Mouse (Mus musculus) CH12.LX (cell line): ENCODE results near the gene Reg2.

Experiments used
- CHD1 ChIP-seq: IDR thresholded peaks from 2 replicates; pipeline ENCODE4 v1.6.1; 2012; ENCODE audit warnings: low read depth, low read length, improper control_type of control experiment, inconsistent platforms
- CTCF ChIP-seq, 2 experiments: IDR thresholded peaks in 1 of 2; conservative IDR thresholded peaks in 1 of 2; 2 replicates each; pipeline ENCODE4 v1.5.1; 2011 to 2012; ENCODE audit warnings: low read depth in 2 of 2, low read length in 2 of 2, improper control_type of control experiment in 1 of 2, inconsistent platforms in 1 of 2, mild to moderate bottlenecking in 1 of 2, moderate library complexity in 1 of 2
- NELFE ChIP-seq: IDR thresholded peaks from 2 replicates; pipeline ENCODE4 v1.6.1; 2011; ENCODE audit warnings: low read depth, low read length, improper control_type of control experiment
- POLR2AphosphoS2 ChIP-seq: IDR thresholded peaks from 2 replicates; pipeline ENCODE4 v1.6.1; 2011; ENCODE audit warnings: low read depth, low read length, improper control_type of control experiment

GRCm38 (mm10) chr6:78425497-78425896, 30.1 kb downstream of the Reg2 start:
- TF ChIP-seq POLR2AphosphoS2: no peak
- no peak for TF ChIP-seq CHD1
- TF ChIP-seq NELFE: no peak
- no peak for TF ChIP-seq CTCF (conservative IDR thresholded peaks at IDR 0.05 in 1 of 2, IDR thresholded peaks at IDR 0.05 in 1 of 2; ENCODE audit: low read depth in 2 of 2, low read length in 2 of 2)
